Mouse (Mus musculus) regulatory T cell (primary cell): Measurements from ENCODE around the gene Sh2d1a.

ENCODE experiments used
- in situ Hi-C: fragments of 300-600 bp; cut with MboI, MseI; formaldehyde crosslinking; loops from one replicate; pipeline ENCODE4 v1.15.1; 2025; ENCODE audit warnings: high pct_unique_total_duplicates

Sh2d1a gene

DNA sequence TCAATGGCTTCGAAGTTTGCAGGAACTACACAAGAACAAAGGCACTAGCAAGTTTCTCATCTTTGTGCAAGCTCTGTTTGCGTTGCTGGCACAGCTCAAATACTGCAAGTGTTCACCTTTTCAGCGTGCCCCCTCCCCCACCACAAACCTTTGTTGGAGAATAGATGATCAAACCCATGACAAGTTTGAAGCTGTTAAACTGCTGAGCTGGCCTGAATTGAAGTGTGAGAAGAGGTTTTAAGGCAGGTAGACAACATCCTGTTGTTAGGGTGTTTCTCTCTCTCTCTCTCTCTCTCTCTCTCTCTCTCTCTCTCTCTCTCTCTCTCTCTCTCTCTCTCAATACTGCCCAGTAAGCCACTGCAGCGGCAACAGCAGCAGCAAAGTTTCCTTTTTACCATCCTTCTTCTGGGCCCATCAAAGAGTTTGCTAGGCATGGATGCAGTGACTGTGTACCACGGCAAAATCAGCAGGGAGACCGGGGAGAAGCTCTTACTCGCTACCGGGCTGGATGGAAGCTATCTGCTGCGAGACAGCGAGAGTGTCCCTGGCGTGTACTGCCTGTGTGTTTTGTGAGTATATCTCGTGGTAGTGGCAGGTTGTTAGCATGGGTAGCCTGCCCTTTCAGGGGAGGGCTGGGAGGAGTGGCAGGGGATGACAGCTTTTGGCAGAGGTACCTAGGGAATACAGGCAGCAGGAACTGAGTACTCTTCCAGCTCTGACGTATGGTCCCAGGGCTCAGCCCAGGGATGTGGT, at the start of gene Sh2d1a:
Sh2d1a (plus strand) TSS at position 163 of the 753 bp plus-strand sequence.
- in situ Hi-C loops: no loop called here

DNA sequence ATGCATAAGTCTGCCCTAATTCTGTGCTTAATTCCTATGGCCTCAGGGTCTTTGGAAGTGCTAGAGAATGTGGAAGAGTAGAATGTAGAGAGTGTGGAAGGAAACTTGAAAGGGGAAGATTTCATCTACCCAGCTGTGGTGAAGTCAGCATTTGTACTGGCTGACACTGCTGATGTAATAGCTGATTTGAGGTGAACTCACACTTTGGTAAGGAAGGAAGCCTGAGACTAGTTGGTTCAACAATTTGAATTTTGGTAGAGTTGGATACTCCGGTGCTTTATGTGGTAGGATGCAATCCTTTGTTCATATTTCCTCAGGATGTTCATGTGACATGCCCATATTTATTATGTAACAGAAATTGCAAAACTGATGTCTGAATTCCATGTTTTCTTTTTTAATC, 49.3 kb upstream of the Sh2d1a start:
- in situ Hi-C loops: no loop called here

DNA sequence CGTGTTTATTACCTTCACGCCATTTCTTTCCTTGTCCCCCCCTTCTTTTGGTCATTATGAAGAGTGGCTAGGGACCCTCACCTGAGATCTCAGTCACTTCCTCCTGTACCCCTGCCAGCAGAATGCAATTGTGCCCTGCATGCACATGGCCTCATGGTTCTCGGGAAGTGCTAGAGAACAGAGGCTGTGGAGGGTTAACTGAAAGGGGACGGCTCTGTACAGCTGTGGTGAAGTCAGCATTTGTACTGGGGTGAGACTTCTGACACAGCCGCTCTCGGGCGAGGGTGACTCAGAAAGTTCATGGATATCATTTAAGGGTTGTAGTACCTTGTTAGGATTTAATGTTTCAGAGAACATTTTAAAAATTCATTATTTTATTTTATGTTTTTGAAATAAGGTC, 47.7 kb upstream of the Sh2d1a start:
- in situ Hi-C loops: no loop called here

GRCm38 (mm10) chrX:42489446-42489845, 12.8 kb upstream of the Sh2d1a start, which contains the start of gene Tex13c2:
Gene Tex13c2 (plus strand): TSS chrX:42489691.
- in situ Hi-C loops: no loop called here

GRCm38 (mm10) chrX:42490336-42490735, 11.9 kb upstream of the Sh2d1a start:
- in situ Hi-C loops: no loop called here

- in situ Hi-C loops: no loop called here
Measured at GRCm38 (mm10) chrX:42500538-42500937, 1.7 kb upstream of the Sh2d1a start.

GRCm38 (mm10) chrX:42511105-42511504, 8.9 kb downstream of the Sh2d1a start:
- in situ Hi-C loops: loop anchor here (5.0 to 10.0 kb wide), 3 partner anchors 116 to 246 kb away; no protein-coding TSS in a partner anchor

- in situ Hi-C loops: loop anchor here (5.0 to 10.0 kb wide), 3 partner anchors 118 to 248 kb away; no protein-coding TSS in a partner anchor
Measured at GRCm38 (mm10) chrX:42512567-42512966, 10.3 kb downstream of the Sh2d1a start.

DNA sequence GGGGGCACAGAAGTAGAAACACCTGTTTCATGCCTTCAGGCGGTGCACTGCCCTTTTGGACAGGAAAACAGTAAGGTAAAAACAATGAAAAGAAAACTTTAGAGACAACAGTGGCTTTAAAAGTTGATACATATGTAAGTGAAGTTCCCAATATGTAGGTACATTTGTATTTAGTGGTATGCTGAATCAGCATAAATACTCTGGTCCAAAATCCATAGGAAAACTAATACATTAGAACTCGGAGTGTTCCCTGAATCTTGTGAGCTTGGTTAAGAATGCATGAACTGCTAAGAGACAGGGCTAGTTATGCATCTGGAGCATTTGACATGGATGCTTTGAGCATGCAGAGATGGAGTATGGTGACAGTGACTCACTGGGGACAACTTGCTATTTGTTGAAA, 20.6 kb downstream of the Sh2d1a start:
- in situ Hi-C loops: no loop called here

- in situ Hi-C loops: no loop called here
Measured at GRCm38 (mm10) chrX:42530703-42531102, 28.4 kb downstream of the Sh2d1a start.

- in situ Hi-C loops: loop anchor here (10.0 kb wide), 2 partner anchors 165 to 435 kb away; no protein-coding TSS in a partner anchor
Measured at GRCm38 (mm10) chrX:42540030-42540755, 37.9 kb downstream of the Sh2d1a start.

DNA sequence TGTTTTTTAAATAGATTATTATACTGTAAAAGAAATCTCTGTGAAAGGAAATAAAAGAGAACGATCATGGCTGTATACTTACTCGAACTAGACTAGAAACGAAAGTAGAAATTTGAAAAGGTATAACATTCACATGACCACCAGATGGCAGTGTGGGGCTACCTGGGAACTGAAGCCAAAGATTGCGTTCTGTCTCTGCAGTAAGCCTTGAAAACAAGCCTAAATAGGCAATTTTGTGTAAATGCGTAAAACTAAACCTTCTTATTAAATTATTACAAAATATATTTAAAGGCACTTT, 38.5 kb downstream of the Sh2d1a start:
- in situ Hi-C loops: loop anchor here (10.0 kb wide), 2 partner anchors 164 to 434 kb away; no protein-coding TSS in a partner anchor

DNA sequence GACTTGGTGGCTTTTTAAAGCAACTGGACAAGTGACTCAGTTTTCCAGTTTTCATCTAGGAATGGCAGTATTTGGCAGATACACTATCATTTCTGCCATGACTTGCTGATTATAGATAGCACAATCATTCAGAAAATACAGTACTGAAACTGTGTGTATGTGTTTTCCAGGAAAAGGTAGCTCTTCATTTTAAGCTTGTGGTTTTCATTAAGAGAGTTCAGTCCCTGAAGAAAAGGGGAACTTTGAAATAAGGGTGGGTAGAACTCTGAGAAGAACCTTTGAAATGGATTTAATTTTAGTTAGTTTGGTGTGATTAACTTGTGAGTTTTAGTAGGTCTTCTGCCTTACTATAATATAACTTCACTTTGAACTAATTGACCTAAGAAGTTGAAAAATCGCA, 42.8 kb downstream of the Sh2d1a start:
- in situ Hi-C loops: loop anchor here (10.0 kb wide), 2 partner anchors 160 to 430 kb away; no protein-coding TSS in a partner anchor

- in situ Hi-C loops: loop anchor here (10.0 kb wide), 2 partner anchors 156 to 426 kb away; no protein-coding TSS in a partner anchor
Measured at GRCm38 (mm10) chrX:42548513-42548912, 46.3 kb downstream of the Sh2d1a start.

GRCm38 (mm10) chrX:42557284-42557683, 55.0 kb downstream of the Sh2d1a start:
- in situ Hi-C loops: no loop called here

GRCm38 (mm10) chrX:42558683-42559082, 56.4 kb downstream of the Sh2d1a start:
- in situ Hi-C loops: no loop called here
